ENCODE assay signal across 19 mouse cellular contexts in the genomic region with DNA sequence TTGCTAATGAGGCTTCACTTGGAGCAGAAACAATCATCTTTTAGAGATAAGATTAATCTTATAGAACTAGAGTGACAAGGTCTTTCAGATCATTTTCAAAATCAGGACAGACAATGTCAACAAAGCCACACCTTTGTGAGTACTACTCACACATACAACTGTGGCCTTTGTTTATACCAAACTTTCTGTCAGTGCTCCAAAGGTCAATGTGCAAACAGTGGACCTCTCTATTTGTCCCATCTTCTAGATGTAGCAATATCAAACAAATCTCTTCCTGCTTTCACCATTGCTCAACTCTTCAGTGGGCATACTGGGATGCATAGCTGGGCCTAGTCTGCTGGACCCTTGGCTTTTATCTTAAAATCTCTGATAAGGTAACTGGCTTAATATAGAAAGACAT.
DNase-seq lines count a peak whose midpoint lies in the region; ATAC-seq and TF ChIP-seq lines count a peak whose summit lies in the region.
"Had no signal": no experiment of that assay in that cellular context is flagged by ENCODE, and none has a peak within 500 bp of the region (broad histone marks: within the 10 kb centered on the region; RNA-seq: fewer than 3 reads in every experiment).

No protein-coding gene starts in this region.

- H3K27me3 ChIP-seq in liver, adult 2 months (ENCODE audit: control insufficient read depth, insufficient read depth, low read length): no peaks in the 10 kb centered on the region
- peaks cover 3% of the 10 kb centered on the region; the same call in 1 of the 2 replicates for H3K27me3 ChIP-seq in liver, embryonic 12.5 days (replicated peaks)
- H3K27me3 ChIP-seq in liver, embryonic 14.5 days (ENCODE audit: control insufficient read depth, insufficient read depth, low read length): no peaks in the 10 kb centered on the region
- H3K27me3 ChIP-seq in liver, embryonic 16.5 days (ENCODE audit: control insufficient read depth, insufficient read depth, low read depth, low read length): 0 out of 2 replicates have a peak, but pooled peaks cover 2% of the 10 kb centered on the region
- H3K27me3 ChIP-seq: embryonic facial prominence, embryonic 12.5 days; forebrain, embryonic 15.5 days had no signal

- H3K79me2 ChIP-seq in liver, adult 2 months (ENCODE audit: control insufficient read depth, insufficient read depth, low read length): no peaks in the 10 kb centered on the region

- no peak for ATAC-seq in liver, embryonic 12.5 days
- 0 out of 2 replicates have a peak, but pooled peaks have one; percentile 33 for ATAC-seq in liver, embryonic 14.5 days (ENCODE audit: insufficient read depth)
- ATAC-seq in liver, embryonic 16.5 days (ENCODE audit: low read depth): peak; percentile 51
- ATAC-seq: forebrain, embryonic 13.5 days; forebrain, embryonic 15.5 days had no signal

- H3K9ac ChIP-seq in liver, adult 2 months (ENCODE audit: low read depth, low read length): no peak overlapping the region
- no peak overlapping the region for H3K9ac ChIP-seq in liver, embryonic 12.5 days
- no peak overlapping the region for H3K9ac ChIP-seq in liver, embryonic 14.5 days (replicated peaks)
- no peak overlapping the region for H3K9ac ChIP-seq in liver, embryonic 16.5 days (ENCODE audit: low read depth, low read length)
- H3K9ac ChIP-seq: embryonic facial prominence, embryonic 12.5 days; forebrain, embryonic 13.5 days; forebrain, embryonic 15.5 days had no signal

- no peaks in the 10 kb centered on the region for H3K36me3 ChIP-seq in liver, adult 2 months (ENCODE audit: control insufficient read depth, insufficient read depth, low read length)
- no peaks in the 10 kb centered on the region for H3K36me3 ChIP-seq in liver, embryonic 12.5 days
- H3K36me3 ChIP-seq in liver, embryonic 14.5 days (replicated peaks; ENCODE audit: control insufficient read depth, insufficient read depth, low read depth): no peaks in the 10 kb centered on the region
- H3K36me3 ChIP-seq in liver, embryonic 16.5 days (ENCODE audit: control insufficient read depth, insufficient read depth): no peaks in the 10 kb centered on the region
- H3K36me3 ChIP-seq: embryonic facial prominence, embryonic 10.5 days; embryonic facial prominence, embryonic 12.5 days; forebrain, embryonic 15.5 days had no signal

- no peaks in the 10 kb centered on the region for H3K9me3 ChIP-seq in liver, embryonic 12.5 days (replicated peaks)
- no peaks in the 10 kb centered on the region for H3K9me3 ChIP-seq in liver, embryonic 14.5 days (ENCODE audit: control insufficient read depth, low read length)
- H3K9me3 ChIP-seq in liver, embryonic 16.5 days (replicated peaks; ENCODE audit: control insufficient read depth, low read length): no peaks in the 10 kb centered on the region
- H3K9me3 ChIP-seq: embryonic facial prominence, embryonic 10.5 days; embryonic facial prominence, embryonic 12.5 days; forebrain, embryonic 13.5 days; forebrain, embryonic 15.5 days had no signal

- no peak for TF ChIP-seq CTCF in liver, adult 2 months (IDR thresholded peaks at IDR 0.05; ENCODE audit: low read depth, low read length)
- TF ChIP-seq CTCF in liver, embryonic 14.5 days (IDR thresholded peaks at IDR 0.05; ENCODE audit: low read depth): no peak

- TF ChIP-seq EP300 in liver, embryonic 14.5 days (IDR thresholded peaks at IDR 0.05; ENCODE audit: low read depth): no peak

- no peaks in the 10 kb centered on the region for H3K4me1 ChIP-seq in liver, adult 2 months (ENCODE audit: control insufficient read depth, insufficient read depth, low read length)
- H3K4me1 ChIP-seq in liver, embryonic 12.5 days: no peaks in the 10 kb centered on the region
- no peaks in the 10 kb centered on the region for H3K4me1 ChIP-seq in liver, embryonic 14.5 days (replicated peaks; ENCODE audit: control insufficient read depth in 2 of 2, insufficient read depth in 2 of 2, low read length in 1 of 2)
- H3K4me1 ChIP-seq in liver, embryonic 16.5 days (ENCODE audit: control insufficient read depth, low read depth, low read length): no peaks in the 10 kb centered on the region
- H3K4me1 ChIP-seq: embryonic facial prominence, embryonic 10.5 days; embryonic facial prominence, embryonic 12.5 days; forebrain, embryonic 13.5 days; forebrain, embryonic 15.5 days had no signal

- no peak overlapping the region for H3K4me2 ChIP-seq in liver, embryonic 12.5 days
- H3K4me2 ChIP-seq in liver, embryonic 14.5 days (ENCODE audit: low read depth): no peak overlapping the region
- no peak overlapping the region for H3K4me2 ChIP-seq in liver, embryonic 16.5 days (ENCODE audit: low read depth, low read length)
- H3K4me2 ChIP-seq: embryonic facial prominence, embryonic 12.5 days; forebrain, embryonic 13.5 days; forebrain, embryonic 15.5 days had no signal

- DNase-seq in liver, adult 2 months (ENCODE audit: extremely low read depth, low read depth, low spot score): peak; percentile 28
- no peak for DNase-seq in liver, embryonic 14.5 days (ENCODE audit: low read depth in 3 of 3, low spot score in 3 of 3)
- DNase-seq in urinary bladder, postnatal 4 days (ENCODE audit: low spot score in 2 of 2): no peak
- no peak for DNase-seq in urinary bladder, postnatal 36 days (ENCODE audit: low spot score in 2 of 2)
- DNase-seq: adrenal gland, adult 2 months; adrenal gland, postnatal 10 days; adrenal gland, postnatal 25 days; cerebellum, adult 11 months; cerebellum, adult 18-20 months; cerebellum, adult 8-10 months; cerebellum, adult 9-11 months; cerebellum, postnatal 14 days; cerebellum, postnatal 36 days had no signal

- TF ChIP-seq POLR2A in liver, adult 2 months (IDR thresholded peaks at IDR 0.05; ENCODE audit: extremely low read depth, insufficient read depth, low read length): no peak

- H3K27ac ChIP-seq in liver, adult 2 months (replicated peaks; ENCODE audit: insufficient read depth, low read depth, low read length): no peak overlapping the region
- no peak overlapping the region for H3K27ac ChIP-seq in liver, embryonic 12.5 days
- H3K27ac ChIP-seq in liver, embryonic 14.5 days: no peak overlapping the region
- no peak overlapping the region for H3K27ac ChIP-seq in liver, embryonic 16.5 days (ENCODE audit: low read length)
- H3K27ac ChIP-seq: embryonic facial prominence, embryonic 10.5 days; embryonic facial prominence, embryonic 12.5 days; forebrain, embryonic 13.5 days; forebrain, embryonic 15.5 days had no signal

- no peak overlapping the region for H3K4me3 ChIP-seq in liver, adult 2 months (ENCODE audit: insufficient read depth, low read depth, low read length)
- no peak overlapping the region for H3K4me3 ChIP-seq in liver, embryonic 12.5 days
- H3K4me3 ChIP-seq in liver, embryonic 14.5 days (ENCODE audit: insufficient read depth in 1 of 2, low read depth in 2 of 2, low read length in 2 of 2): no peak overlapping the region
- no peak overlapping the region for H3K4me3 ChIP-seq in liver, embryonic 16.5 days (ENCODE audit: low read depth, low read length)
- H3K4me3 ChIP-seq: embryonic facial prominence, embryonic 10.5 days; embryonic facial prominence, embryonic 12.5 days; forebrain, embryonic 13.5 days; forebrain, embryonic 15.5 days had no signal
